ENCODE assay signal across 26 mouse cellular contexts in genomic region chr6:145404369-145405051, GRCm38 (mm10).
DNase-seq lines count a peak whose midpoint lies in the region; ATAC-seq and TF ChIP-seq lines count a peak whose summit lies in the region.
"Had no signal": no experiment of that assay in that cellular context is flagged by ENCODE, and none has a peak within 500 bp of the region (broad histone marks: within the 10 kb centered on the region; RNA-seq: fewer than 3 reads in every experiment).

No protein-coding gene starts in this region.

- WGBS in stomach, postnatal 0 days: 85% methylated on average over 10 of the region's 10 CpGs
- 89% methylated on average over 10 of the region's 10 CpGs for WGBS in forebrain, embryonic 12.5 days

- CTCF ChIA-PET in Patski (lab: Charles Lee): interaction anchor here (1.3 to 2.2 kb wide), 3 partner anchors 12 to 44 kb away, joined by 3 to 6 read pairs (median 4); no protein-coding TSS in a partner anchor

- no peak overlapping the region for H3K4me2 ChIP-seq in CH12.LX (ENCODE audit: insufficient read depth, low read depth, poor library complexity, severe bottlenecking)
- H3K4me2 ChIP-seq in stomach, postnatal 0 days (replicated peaks; ENCODE audit: low read depth): no peak overlapping the region
- no peak overlapping the region for H3K4me2 ChIP-seq in forebrain, embryonic 12.5 days
- H3K4me2 ChIP-seq: embryonic facial prominence, embryonic 15.5 days; hindbrain, embryonic 12.5 days; liver, embryonic 12.5 days; midbrain, embryonic 12.5 days had no signal

- no peak for TF ChIP-seq EP300 in CH12.LX (IDR thresholded peaks at IDR 0.05; ENCODE audit: low read length)
- no peak for TF ChIP-seq EP300 in stomach, postnatal 0 days (optimal IDR thresholded peaks at IDR 0.05)

- no peaks in the 10 kb centered on the region for H3K27me3 ChIP-seq in CH12.LX (replicated peaks)
- H3K27me3 ChIP-seq in Patski: no peaks in the 10 kb centered on the region
- no peaks in the 10 kb centered on the region for H3K27me3 ChIP-seq in stomach, postnatal 0 days (ENCODE audit: control insufficient read depth, insufficient read depth, low read length)
- no peaks in the 10 kb centered on the region for H3K27me3 ChIP-seq in forebrain, embryonic 12.5 days
- H3K27me3 ChIP-seq: embryonic facial prominence, embryonic 15.5 days; hindbrain, embryonic 12.5 days; liver, embryonic 12.5 days; midbrain, embryonic 12.5 days had no signal

- no peaks in the 10 kb centered on the region for H3K36me3 ChIP-seq in CH12.LX (replicated peaks in 1 of 2; ENCODE audit: control insufficient read depth in 1 of 2, insufficient read depth in 1 of 2, low read length in 1 of 2)
- H3K36me3 ChIP-seq in stomach, postnatal 0 days (ENCODE audit: control insufficient read depth, insufficient read depth, low read length): no peaks in the 10 kb centered on the region
- no peaks in the 10 kb centered on the region for H3K36me3 ChIP-seq in forebrain, embryonic 12.5 days (replicated peaks)
- H3K36me3 ChIP-seq: embryonic facial prominence, embryonic 15.5 days; heart, embryonic 10.5 days; hindbrain, embryonic 12.5 days; liver, embryonic 12.5 days; midbrain, embryonic 12.5 days had no signal

- TF ChIP-seq RAD21 in CH12.LX (IDR thresholded peaks at IDR 0.05; ENCODE audit: low read depth, low read length): peak; percentile 16

- no peak for TF ChIP-seq POLR2A in CH12.LX (IDR thresholded peaks at IDR 0.05; ENCODE audit: low read depth, low read length)

- dilution Hi-C loops in CH12.LX (cut with MboI; ENCODE audit: extremely low pct_ligation_motif_present, extremely low pct_unique_long_range_greater_than_20kb, low sequenced_read_pairs): no loop called here

- no peak for ATAC-seq in Patski
- no peak for ATAC-seq in stomach, postnatal 0 days (ENCODE audit: low FRiP score, low TSS enrichment)
- no peak for ATAC-seq in forebrain, embryonic 12.5 days (ENCODE audit: low FRiP score)
- ATAC-seq: activated CD4-positive, CD25-positive, alpha-beta regulatory T cell, adult 4 months; CD4-positive, CD25-positive, alpha-beta regulatory T cell, adult 4 months; liver, embryonic 12.5 days had no signal

- no peaks in the 10 kb centered on the region for H3K79me2 ChIP-seq in CH12.LX (replicated peaks; ENCODE audit: control insufficient read depth, extremely low read depth, insufficient read depth, poor library complexity, severe bottlenecking)

- TF ChIP-seq CTCF in layer of hippocampus, adult 2 months (conservative IDR thresholded peaks at IDR 0.05): peak; percentile 51
- TF ChIP-seq CTCF in CH12.LX (conservative IDR thresholded peaks at IDR 0.05 in 1 of 2, IDR thresholded peaks at IDR 0.05 in 1 of 2; ENCODE audit: low read depth in 2 of 2, low read length in 2 of 2): peak in 1 of 2 experiments; percentile 36; a peak in 1 of 4 replicates
- peak; percentile 55 for TF ChIP-seq CTCF in Patski (IDR thresholded peaks at IDR 0.05)
- 0 out of 2 replicates have a peak, but pooled peaks have one; percentile 5 for TF ChIP-seq CTCF in stomach, postnatal 0 days (IDR thresholded peaks at IDR 0.05; ENCODE audit: low read depth)

- DNase-seq in layer of hippocampus, adult 2 months (ENCODE audit: low spot score in 2 of 2): no peak
- DNase-seq in layer of hippocampus, postnatal 36 days: no peak
- DNase-seq in CH12.LX (ENCODE audit: extremely low read depth): no peak
- no peak for DNase-seq in Patski (ENCODE audit: low read depth, low spot score)
- no peak for DNase-seq in stomach, postnatal 0 days (ENCODE audit: low spot score)
- no peak for DNase-seq in cerebellum, adult 8-10 months
- DNase-seq: adrenal gland, postnatal 36 days; cerebellum, adult 11-12 months; cerebellum, postnatal 36 days; gastrocnemius, postnatal 14 days; heart, postnatal 10 days; kidney, adult 2 months; kidney, postnatal 14 days; lung, adult 2 months; lung, postnatal 4 days; right cerebral cortex, postnatal 25 days; thymus, adult 2 months had no signal

- POLR2A ChIA-PET in Patski (lab: Charles Lee): no interaction called here

- H3K4me3 ChIP-seq in layer of hippocampus, adult 2 months: no peak overlapping the region
- no peak overlapping the region for H3K4me3 ChIP-seq in CH12.LX (replicated peaks in 1 of 3; ENCODE audit: low read depth in 2 of 3, low read length in 2 of 3, poor library complexity in 1 of 3)
- H3K4me3 ChIP-seq in stomach, postnatal 0 days (ENCODE audit: low read depth, low read length): no peak overlapping the region
- no peak overlapping the region for H3K4me3 ChIP-seq in forebrain, embryonic 12.5 days (replicated peaks)
- H3K4me3 ChIP-seq: embryonic facial prominence, embryonic 15.5 days; heart, embryonic 10.5 days; hindbrain, embryonic 12.5 days; liver, embryonic 12.5 days; midbrain, embryonic 12.5 days; myocyte had no signal

- peaks cover 0 to 20% of the 10 kb centered on the region in 2 experiments; a peak in 2 of 4 replicates for H3K4me1 ChIP-seq in CH12.LX (ENCODE audit: control insufficient read depth in 1 of 2, insufficient read depth in 2 of 2)
- no peaks in the 10 kb centered on the region for H3K4me1 ChIP-seq in stomach, postnatal 0 days (replicated peaks; ENCODE audit: control insufficient read depth, insufficient read depth)
- 0 out of 2 replicates have a peak, but pooled peaks cover 3% of the 10 kb centered on the region for H3K4me1 ChIP-seq in forebrain, embryonic 12.5 days
- H3K4me1 ChIP-seq: embryonic facial prominence, embryonic 15.5 days; liver, embryonic 12.5 days; midbrain, embryonic 12.5 days had no signal

- H3K9me3 ChIP-seq in CH12.LX (replicated peaks; ENCODE audit: low read length): no peaks in the 10 kb centered on the region
- no peaks in the 10 kb centered on the region for H3K9me3 ChIP-seq in stomach, postnatal 0 days (ENCODE audit: control insufficient read depth, low read length)
- no peaks in the 10 kb centered on the region for H3K9me3 ChIP-seq in forebrain, embryonic 12.5 days
- H3K9me3 ChIP-seq: embryonic facial prominence, embryonic 15.5 days; heart, embryonic 10.5 days; hindbrain, embryonic 12.5 days; liver, embryonic 12.5 days; midbrain, embryonic 12.5 days had no signal

- H3K9ac ChIP-seq in CH12.LX (ENCODE audit: insufficient read depth, low read depth): no peak overlapping the region
- no peak overlapping the region for H3K9ac ChIP-seq in stomach, postnatal 0 days (ENCODE audit: low read length)
- no peak overlapping the region for H3K9ac ChIP-seq in forebrain, embryonic 12.5 days
- H3K9ac ChIP-seq: embryonic facial prominence, embryonic 15.5 days; hindbrain, embryonic 12.5 days; liver, embryonic 12.5 days; midbrain, embryonic 12.5 days had no signal

- in situ Hi-C loops in CH12.LX (cut with MboI; ENCODE audit: low pct_ligation_motif_present, low pct_unique_long_range_greater_than_20kb, low sequenced_read_pairs) (no loop called here), Patski (cut with MboI; ENCODE audit: low pct_unique_long_range_greater_than_20kb) (no loop called here)

- H3K27ac ChIP-seq in layer of hippocampus, adult 2 months: no peak overlapping the region
- no peak overlapping the region for H3K27ac ChIP-seq in CH12.LX (ENCODE audit: insufficient read depth, low read depth)
- H3K27ac ChIP-seq in stomach, postnatal 0 days (replicated peaks): no peak overlapping the region
- H3K27ac ChIP-seq in forebrain, embryonic 12.5 days: no peak overlapping the region
- H3K27ac ChIP-seq: embryonic facial prominence, embryonic 15.5 days; heart, embryonic 10.5 days; hindbrain, embryonic 12.5 days; liver, embryonic 12.5 days; midbrain, embryonic 12.5 days had no signal

TF ChIP-seq in CH12.LX, 34 proteins besides CTCF, POLR2A, EP300 and RAD21:
- TF ChIP-seq SIN3A (IDR thresholded peaks at IDR 0.05; ENCODE audit: low read length) (no peak), SMC3 (IDR thresholded peaks at IDR 0.05; ENCODE audit: low read depth, low read length) (peak; percentile 22)
TF ChIP-seq in CH12.LX: peak in this region for 1.
